Mouse (Mus musculus): Measurements from ENCODE around the gene Marcks. TPM values are rescaled to one million over a fixed set of nuclear protein-coding genes. Genes with fewer than 3 reads are reported as not detected.
"Not testable (repeated sequence)": the region's sequence is repeated elsewhere in the genome, so short reads cannot be mapped to it uniquely, and the experiment has no call there.

Gene Marcks
- polyA plus RNA-seq, 1 experiment from 2014 or later = 159 TPM

- no peak overlapping the region for H3K9ac ChIP-seq (replicated peaks)
- H3K27me3 ChIP-seq (replicated peaks) = no peaks in the 10 kb centered on the region
- H3K4me2 ChIP-seq = no peak overlapping the region
- 0 out of 2 replicates have a peak, but pooled peaks cover 5% of the 10 kb centered on the region for H3K9me3 ChIP-seq (replicated peaks)
- no peak overlapping the region for H3K4me3 ChIP-seq (replicated peaks)
- no peaks in the 10 kb centered on the region for H3K4me1 ChIP-seq
- H3K27ac ChIP-seq (replicated peaks) = no peak overlapping the region
- no peaks in the 10 kb centered on the region for H3K36me3 ChIP-seq
- no peak for ATAC-seq (ENCODE audit: low FRiP score)
- WGBS = 86% methylated on average over 3 of the region's 3 CpGs
Measured at GRCm38 (mm10) chr10:37096529-37096928, 42.2 kb downstream of the Marcks start.

DNA sequence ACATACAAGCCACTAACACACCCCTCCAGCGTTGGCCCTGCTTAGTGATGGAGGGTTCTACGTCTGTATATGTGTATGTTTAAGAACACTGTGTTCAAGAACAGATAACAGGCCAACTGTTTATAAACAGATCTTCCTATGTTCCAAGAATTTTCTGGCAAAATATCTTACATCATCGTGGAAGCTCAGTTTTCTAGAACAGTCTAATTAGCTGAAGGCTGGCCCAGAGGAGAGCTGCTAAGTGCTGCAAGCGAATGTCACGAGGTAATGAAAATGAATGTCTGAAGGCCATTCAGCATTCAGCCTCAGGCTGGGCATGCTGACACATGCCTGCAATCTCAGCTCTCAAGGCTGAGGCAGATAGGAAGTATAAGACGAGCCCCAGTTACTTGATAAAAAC, 42.9 kb downstream of the Marcks start:
- H3K9ac ChIP-seq (replicated peaks) = no peak overlapping the region
- H3K27ac ChIP-seq (replicated peaks) = no peak overlapping the region
- no peaks in the 10 kb centered on the region for H3K27me3 ChIP-seq (replicated peaks)
- WGBS = 79% methylated on average over 6 of the region's 6 CpGs
- no peak overlapping the region for H3K4me3 ChIP-seq (replicated peaks)
- H3K9me3 ChIP-seq (replicated peaks) = 0 out of 2 replicates have a peak, but pooled peaks cover 5% of the 10 kb centered on the region
- no peaks in the 10 kb centered on the region for H3K4me1 ChIP-seq
- ATAC-seq (ENCODE audit: low FRiP score) = no peak
- H3K4me2 ChIP-seq = no peak overlapping the region
- H3K36me3 ChIP-seq = no peaks in the 10 kb centered on the region

GRCm38 (mm10) chr10:37093306-37093705, 45.4 kb downstream of the Marcks start:
- Histone ChIP-seq H3K4me1 (no peaks in the 10 kb centered on the region), H3K27ac (replicated peaks) (no peak overlapping the region), H3K4me2 (no peak overlapping the region), H3K36me3 (no peaks in the 10 kb centered on the region), H3K27me3 (replicated peaks) (no peaks in the 10 kb centered on the region), H3K9ac (replicated peaks) (no peak overlapping the region), H3K4me3 (replicated peaks) (no peak overlapping the region), H3K9me3 (replicated peaks) (no peaks in the 10 kb centered on the region)
- no peak for ATAC-seq (ENCODE audit: low FRiP score)

DNA sequence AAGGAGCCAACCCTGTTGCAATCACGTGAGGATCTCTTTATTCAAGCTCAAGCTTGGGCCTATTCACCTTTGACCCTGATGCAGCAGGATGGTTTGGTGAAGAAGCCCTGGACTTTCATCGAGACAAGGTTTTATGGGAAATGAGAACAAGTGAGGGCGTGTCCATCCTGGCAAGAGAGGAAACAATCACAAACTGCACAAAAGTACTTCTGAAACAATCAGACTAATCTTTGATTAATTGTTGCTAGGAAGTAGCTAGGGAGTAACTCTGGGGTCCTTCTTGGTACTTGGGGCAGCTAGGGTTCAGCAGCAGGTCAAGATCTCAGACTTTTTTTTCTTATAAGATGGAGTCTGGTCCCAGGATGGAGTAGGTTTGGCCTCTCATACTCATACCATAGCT, 48.3 kb downstream of the Marcks start:
- H3K4me1 ChIP-seq = no peaks in the 10 kb centered on the region
- ATAC-seq (ENCODE audit: low FRiP score) = no peak
- H3K36me3 ChIP-seq = no peaks in the 10 kb centered on the region
- no peak overlapping the region for H3K4me2 ChIP-seq
- no peak overlapping the region for H3K4me3 ChIP-seq (replicated peaks)
- H3K27ac ChIP-seq (replicated peaks) = no peak overlapping the region
- H3K9me3 ChIP-seq (replicated peaks) = no peaks in the 10 kb centered on the region
- H3K27me3 ChIP-seq (replicated peaks) = no peaks in the 10 kb centered on the region
- 78% methylated on average over 3 of the region's 3 CpGs for WGBS
- no peak overlapping the region for H3K9ac ChIP-seq (replicated peaks)

- 100% methylated on average over 2 of the region's 2 CpGs for WGBS
- H3K27me3 ChIP-seq (replicated peaks); H3K27ac ChIP-seq (replicated peaks); ATAC-seq (ENCODE audit: low FRiP score); H3K9ac ChIP-seq (replicated peaks); H3K9me3 ChIP-seq (replicated peaks); H3K4me2 ChIP-seq; H3K4me3 ChIP-seq (replicated peaks); H3K36me3 ChIP-seq; H3K4me1 ChIP-seq: not testable (repeated sequence)
Measured at GRCm38 (mm10) chr10:37084071-37084470, 54.6 kb downstream of the Marcks start.

Other genes starting within 250 kb of the Marcks start
- gene Hdac2, start 164.4 kb downstream of the Marcks start, polyA plus RNA-seq (2015; fragmentation: Nextera tagmentation; extraction: Ambion mirVana) = 303 and 317 TPM in 2 replicates

All from neural tube, embryonic 15.5 days (tissue).